Mouse (Mus musculus): ENCODE measurements at regions not wholly inside any gene's neighbourhood (a gene's known extent, or its start where the extent isn't known, plus 50 kb on each side); places are given as distances from the start of the nearest gene placed in this dataset.

DNA sequence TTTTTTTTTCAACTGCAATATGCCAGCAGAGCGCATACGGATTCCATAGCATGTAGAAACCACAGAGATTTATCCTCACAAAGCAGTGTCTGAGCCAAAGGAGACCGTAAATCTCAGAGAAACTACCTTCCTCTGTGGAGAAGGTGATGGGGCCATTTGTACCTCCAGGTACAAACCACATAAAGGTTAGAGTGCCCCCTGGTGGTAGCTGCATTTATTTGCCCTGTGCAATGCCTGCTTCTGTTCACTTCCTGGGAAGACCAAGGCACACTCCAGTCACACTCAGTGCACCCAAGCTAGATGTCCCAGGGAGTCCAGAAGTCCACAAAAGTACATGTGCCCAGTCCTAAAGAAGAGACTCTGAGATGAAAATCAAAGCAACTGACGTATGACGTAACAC lies 104.1 kb upstream of the Dock1 start:
- TF ChIP-seq GATA1 (IDR thresholded peaks at IDR 0.05; ENCODE audit: borderline replicate concordance, low read length): no peak
- no peak for TF ChIP-seq FLI1 (IDR thresholded peaks at IDR 0.05; ENCODE audit: low read length)
